Mouse (Mus musculus) hindbrain, embryonic 16.5 days (tissue): ENCODE data around the gene Rptor. TPM values are rescaled to one million over a fixed set of nuclear protein-coding genes. Genes with fewer than 3 reads are reported as not detected.

ENCODE experiments used
- ATAC-seq: fragments of 200-750 bp; cut with Nextera tagmentation; 2 replicates; pipeline ENCODE4 v1.8.0; 2017; ENCODE audit warnings: moderate TSS enrichment, moderate library complexity
- H3K27ac ChIP-seq: fragments of 300-500 bp; sonication (generic); 2 replicates; pipeline ENCODE4 v1.5.1; 2014; ENCODE audit warnings: low read depth, mild to moderate bottlenecking, control low read depth, low read length, moderate library complexity
- H3K27me3 ChIP-seq: fragments of 300-500 bp; sonication (generic); replicated peaks from 2 replicates; pipeline ENCODE4 v1.6.1; 2014; ENCODE audit warnings: low read length; ENCODE audit not compliant: control insufficient read depth, insufficient read depth
- H3K36me3 ChIP-seq: fragments of 300-500 bp; sonication (generic); 2 replicates; pipeline ENCODE4 v1.6.1; 2014; ENCODE audit warnings: mild to moderate bottlenecking, low read length, moderate library complexity, mixed read lengths; ENCODE audit not compliant: control insufficient read depth, insufficient read depth
- H3K4me1 ChIP-seq: fragments of 300-500 bp; sonication (generic); 2 replicates; pipeline ENCODE4 v1.6.1; 2014; ENCODE audit warnings: low read depth, low read length; ENCODE audit not compliant: control insufficient read depth, insufficient read depth
- H3K4me2 ChIP-seq: fragments of 300-500 bp; sonication (generic); 2 replicates; pipeline ENCODE4 v1.6.1; 2014; ENCODE audit warnings: mild to moderate bottlenecking, low read length, control low read depth, moderate library complexity
- H3K4me3 ChIP-seq: fragments of 300-500 bp; sonication (generic); 2 replicates; pipeline ENCODE4 v1.5.1; 2014; ENCODE audit warnings: mild to moderate bottlenecking, low read length, control low read depth, moderate library complexity
- H3K9ac ChIP-seq: fragments of 300-500 bp; sonication (generic); 2 replicates; pipeline ENCODE4 v1.6.1; 2014; ENCODE audit warnings: low read depth, mild to moderate bottlenecking, control low read depth, low read length, moderate library complexity
- H3K9me3 ChIP-seq: fragments of 300-500 bp; sonication (generic); 2 replicates; pipeline ENCODE4 v1.6.1; 2014; ENCODE audit warnings: mild to moderate bottlenecking, low read length, moderate library complexity; ENCODE audit not compliant: control insufficient read depth
- WGBS: fragments of 180-500 bp; shearing (Covaris S2); extraction: QIAGEN DNeasy Blood & Tissue Kit; methylation state at CpG from one replicate; pipeline ENCODE4 v1.1.7; 2014; 5-methylcytosine and 5-hydroxymethylcytosine counted together
- polyA plus RNA-seq: library from polyadenylated mRNA; unstranded; fragments of >200 nt; fragmentation: Nextera tagmentation; extraction: Ambion mirVana; gene quantifications from 2 replicates; pipeline ENCODE4 v1.2.1, GENCODE M21; 2015

Gene Rptor
- polyA plus RNA-seq, 1 experiment from 2014 or later = 8.5 TPM

- Histone ChIP-seq H3K9me3 (no peaks in the 10 kb centered on the region), H3K4me1 (no peaks in the 10 kb centered on the region; the same call in 1 of the 2 replicates), H3K9ac (no peak overlapping the region), H3K36me3 (peaks cover 10% of the 10 kb centered on the region), H3K4me3 (no peak overlapping the region), H3K27me3 (no peaks in the 10 kb centered on the region), H3K4me2 (no peak overlapping the region), H3K27ac (no peak overlapping the region)
- 80% methylated on average over 14 of the region's 14 CpGs for WGBS
- ATAC-seq = no peak
Measured at GRCm38 (mm10) chr11:119816798-119817361, 214.2 kb downstream of the Rptor start.

GRCm38 (mm10) chr11:119817362-119817837 lies 214.7 kb downstream of the Rptor start:
- H3K4me3 ChIP-seq = no peak overlapping the region
- WGBS = 72% methylated on average over 3 of the region's 3 CpGs
- no peaks in the 10 kb centered on the region; the same call in 1 of the 2 replicates for H3K4me1 ChIP-seq
- H3K9ac ChIP-seq = no peak overlapping the region
- no peaks in the 10 kb centered on the region for H3K9me3 ChIP-seq
- no peak overlapping the region for H3K27ac ChIP-seq
- H3K36me3 ChIP-seq = peaks cover 5% of the 10 kb centered on the region
- no peak for ATAC-seq
- H3K27me3 ChIP-seq = no peaks in the 10 kb centered on the region
- H3K4me2 ChIP-seq = no peak overlapping the region

- no peaks in the 10 kb centered on the region for H3K9me3 ChIP-seq
- ATAC-seq = no peak
- WGBS = 53% methylated on average over 3 of the region's 3 CpGs
- H3K4me2 ChIP-seq = no peak overlapping the region
- H3K27ac ChIP-seq = no peak overlapping the region
- no peak overlapping the region for H3K4me3 ChIP-seq
- no peaks in the 10 kb centered on the region for H3K27me3 ChIP-seq
- no peaks in the 10 kb centered on the region; the same call in 1 of the 2 replicates for H3K4me1 ChIP-seq
- H3K9ac ChIP-seq = no peak overlapping the region
- H3K36me3 ChIP-seq = peaks cover 4% of the 10 kb centered on the region
Measured at GRCm38 (mm10) chr11:119817898-119818297, 215.2 kb downstream of the Rptor start.

- ATAC-seq = no peak
- Histone ChIP-seq H3K4me3 (no peak overlapping the region), H3K4me1 (no peaks in the 10 kb centered on the region; the same call in 1 of the 2 replicates), H3K27ac (no peak overlapping the region), H3K9ac (no peak overlapping the region), H3K27me3 (no peaks in the 10 kb centered on the region), H3K36me3 (peaks cover 4% of the 10 kb centered on the region), H3K9me3 (no peaks in the 10 kb centered on the region), H3K4me2 (no peak overlapping the region)
- 89% methylated on average over 9 of the region's 9 CpGs for WGBS
Measured at GRCm38 (mm10) chr11:119821514-119821913, 218.8 kb downstream of the Rptor start.

- Histone ChIP-seq H3K4me2 (no peak overlapping the region), H3K9ac (no peak overlapping the region), H3K27ac (no peak overlapping the region), H3K36me3 (peaks cover 9% of the 10 kb centered on the region), H3K4me3 (no peak overlapping the region), H3K4me1 (no peaks in the 10 kb centered on the region), H3K9me3 (no peaks in the 10 kb centered on the region), H3K27me3 (no peaks in the 10 kb centered on the region)
- ATAC-seq = no peak
- WGBS = 72% methylated on average over 6 of the region's 6 CpGs
Measured at GRCm38 (mm10) chr11:119824072-119824649, 221.5 kb downstream of the Rptor start.

DNA sequence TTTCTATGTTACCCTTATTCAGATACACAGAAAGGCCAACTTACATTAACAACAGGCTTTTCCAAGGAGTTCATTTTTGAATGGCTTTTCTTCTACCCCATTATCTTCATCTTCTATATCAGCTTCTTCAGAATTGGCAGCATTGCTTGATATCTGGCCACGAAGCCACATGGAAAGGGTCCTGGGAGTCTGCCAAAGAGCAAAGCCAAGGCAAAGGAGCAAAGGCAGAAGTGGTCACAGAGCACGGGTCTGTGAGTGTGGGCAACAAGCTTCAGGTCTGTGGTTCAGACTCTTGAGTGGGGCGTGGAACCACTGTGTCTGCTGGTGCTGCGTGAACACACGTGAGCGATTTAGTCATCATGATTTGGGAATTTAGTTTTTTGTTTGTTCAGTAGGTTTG lies 223.1 kb downstream of the Rptor start:
- no peak overlapping the region for H3K9ac ChIP-seq
- H3K4me1 ChIP-seq = no peaks in the 10 kb centered on the region
- peaks cover 9% of the 10 kb centered on the region for H3K36me3 ChIP-seq
- 88% methylated on average over 6 of the region's 6 CpGs for WGBS
- H3K4me3 ChIP-seq = no peak overlapping the region
- no peak overlapping the region for H3K4me2 ChIP-seq
- no peak overlapping the region for H3K27ac ChIP-seq
- ATAC-seq = no peak
- H3K27me3 ChIP-seq = no peaks in the 10 kb centered on the region
- no peaks in the 10 kb centered on the region for H3K9me3 ChIP-seq

GRCm38 (mm10) chr11:119826239-119826638 lies 223.5 kb downstream of the Rptor start:
- Histone ChIP-seq H3K27ac (no peak overlapping the region), H3K36me3 (peaks cover 10% of the 10 kb centered on the region), H3K27me3 (no peaks in the 10 kb centered on the region), H3K4me1 (no peaks in the 10 kb centered on the region), H3K4me3 (no peak overlapping the region), H3K9me3 (no peaks in the 10 kb centered on the region), H3K9ac (no peak overlapping the region), H3K4me2 (no peak overlapping the region)
- no peak for ATAC-seq
- 69% methylated on average over 4 of the region's 4 CpGs for WGBS

DNA sequence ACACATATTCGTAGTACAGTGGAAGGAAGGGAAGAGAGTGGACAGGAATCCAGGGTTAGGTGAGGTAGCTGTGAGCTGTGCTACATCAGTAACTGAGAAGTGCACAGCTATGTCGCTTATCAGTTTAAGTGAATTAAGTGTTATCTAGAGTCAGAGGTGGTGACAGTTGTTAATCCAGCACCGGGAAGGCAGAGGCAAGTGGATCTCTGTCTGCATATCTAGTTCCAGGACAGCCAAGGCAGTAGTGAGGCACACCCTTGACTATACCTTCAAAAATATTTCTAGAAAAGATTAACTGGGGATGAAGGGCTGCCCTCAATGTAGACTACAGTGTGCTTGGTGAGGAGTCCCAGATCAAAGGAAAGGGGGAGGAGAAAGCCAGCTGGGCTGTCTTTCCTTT lies 226.4 kb downstream of the Rptor start:
- 97% methylated on average over 3 of the region's 3 CpGs for WGBS
- H3K9ac ChIP-seq = no peak overlapping the region
- H3K4me2 ChIP-seq = no peak overlapping the region
- peaks cover 11% of the 10 kb centered on the region for H3K36me3 ChIP-seq
- H3K4me1 ChIP-seq = no peaks in the 10 kb centered on the region
- H3K9me3 ChIP-seq = no peaks in the 10 kb centered on the region
- ATAC-seq = no peak
- H3K27me3 ChIP-seq = no peaks in the 10 kb centered on the region
- H3K4me3 ChIP-seq = no peak overlapping the region
- no peak overlapping the region for H3K27ac ChIP-seq

DNA sequence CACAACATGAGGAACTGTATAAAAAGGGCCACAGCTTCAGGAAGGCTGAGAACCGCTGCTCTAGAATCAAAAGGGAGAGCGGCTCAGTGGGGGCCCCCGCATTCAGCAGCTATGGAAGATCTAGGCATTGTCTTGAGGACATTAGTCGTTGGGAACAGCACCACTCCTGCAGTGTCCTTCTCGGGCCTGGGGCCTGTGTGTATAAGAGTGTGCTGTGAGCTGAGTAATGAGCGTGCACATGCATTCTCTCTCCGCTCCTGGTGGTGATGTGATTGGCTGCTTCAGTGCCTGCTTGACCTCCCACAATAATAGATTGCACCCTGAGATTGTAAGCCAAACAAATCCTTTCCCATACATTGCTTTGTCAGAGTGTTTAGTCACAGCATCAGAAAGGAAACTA lies 229.0 kb downstream of the Rptor start:
- Histone ChIP-seq H3K9me3 (no peaks in the 10 kb centered on the region), H3K4me2 (no peak overlapping the region), H3K9ac (no peak overlapping the region), H3K4me3 (no peak overlapping the region), H3K36me3 (peaks cover 10% of the 10 kb centered on the region), H3K27me3 (no peaks in the 10 kb centered on the region), H3K27ac (no peak overlapping the region), H3K4me1 (no peaks in the 10 kb centered on the region)
- WGBS = 31% methylated on average over 7 of the region's 7 CpGs
- ATAC-seq = no peak
